Mouse (Mus musculus) adrenal gland, adult 18-20 months (tissue): ENCODE data around the gene Fbxo46. TPM values are rescaled to one million over a fixed set of nuclear protein-coding genes. Genes with fewer than 3 reads are reported as not detected.

Source experiments
- DNase-seq, 2 experiments: peaks; one replicate each; pipeline ENCODE4 v3.0.0; 2021 to 2022; ENCODE audit warnings: low spot score in 2 of 2
- total RNA-seq, 2 experiments: library from RNA; stranded (reverse); gene quantifications; 1 replicate in 1 of 2; 2 replicates in 1 of 2; pipeline ENCODE4 v1.2.3; 2021

Gene Fbxo46
- total RNA-seq, 2 experiments from 2014 or later, result 12.6 to 15.4 TPM

- peak in 1 of 2 experiments; percentile 58 for DNase-seq
Observed at GRCm38 (mm10) chr7:19092381-19093173, 27.1 kb upstream of the Fbxo46 start.

GRCm38 (mm10) chr7:19093174-19093521 is 26.5 kb upstream of the Fbxo46 start:
- peak; percentile 84 to 87 for DNase-seq

GRCm38 (mm10) chr7:19093537-19094385 is 25.9 kb upstream of the Fbxo46 start:
- peak; percentile 94 for DNase-seq

- no peak for DNase-seq
Observed at GRCm38 (mm10) chr7:19094471-19094825, 25.2 kb upstream of the Fbxo46 start, which contains the start of gene Six5. TSS of gene Six5 (plus strand) at chr7:19094594.

GRCm38 (mm10) chr7:19094826-19095750 is 24.6 kb upstream of the Fbxo46 start:
- DNase-seq, result peak; percentile 63 to 70

GRCm38 (mm10) chr7:19095751-19096110 is 23.9 kb upstream of the Fbxo46 start:
- peak; percentile 49 to 62 for DNase-seq

- DNase-seq, result no peak
Observed at GRCm38 (mm10) chr7:19096421-19096976, 23.2 kb upstream of the Fbxo46 start.

GRCm38 (mm10) chr7:19097217-19097616 is 22.4 kb upstream of the Fbxo46 start:
- DNase-seq, result no peak

GRCm38 (mm10) chr7:19097863-19098262 is 21.8 kb upstream of the Fbxo46 start:
- no peak for DNase-seq

- no peak for DNase-seq
Observed at GRCm38 (mm10) chr7:19098811-19099210, 20.8 kb upstream of the Fbxo46 start.

GRCm38 (mm10) chr7:19100290-19100689 is 19.4 kb upstream of the Fbxo46 start:
- no peak for DNase-seq

GRCm38 (mm10) chr7:19103741-19104140 is 15.9 kb upstream of the Fbxo46 start:
- no peak for DNase-seq

- no peak for DNase-seq
Observed at GRCm38 (mm10) chr7:19104486-19104885, 15.2 kb upstream of the Fbxo46 start.

GRCm38 (mm10) chr7:19107436-19107835 is 12.2 kb upstream of the Fbxo46 start:
- DNase-seq, result peak in 1 of 2 experiments; percentile 29

GRCm38 (mm10) chr7:19109565-19109964 is 10.1 kb upstream of the Fbxo46 start:
- no peak for DNase-seq

GRCm38 (mm10) chr7:19118028-19118771 is 1.5 kb upstream of the Fbxo46 start, which contains the start of gene Gm4969:
TSS of gene Gm4969 (minus strand) at chr7:19118368.
- peak; percentile 44 to 53 for DNase-seq

- no peak for DNase-seq
Observed at GRCm38 (mm10) chr7:19119083-19119482, 576 bp upstream of the Fbxo46 start.

GRCm38 (mm10) chr7:19121686-19122085 is 2.0 kb downstream of the Fbxo46 start:
- DNase-seq, result no peak

GRCm38 (mm10) chr7:19124713-19125112 is 5.1 kb downstream of the Fbxo46 start:
- no peak for DNase-seq

GRCm38 (mm10) chr7:19127744-19128143 is 8.1 kb downstream of the Fbxo46 start:
- no peak for DNase-seq
